Mouse (Mus musculus) sigmoid colon, adult 10 weeks (tissue): ENCODE results near the gene Fntb. TPM values are rescaled to one million over a fixed set of nuclear protein-coding genes. Genes with fewer than 3 reads are reported as not detected.

ENCODE experiments used
- polyA plus RNA-seq: library from polyadenylated mRNA; stranded (reverse); fragments of 350-450 nt; fragmentation: Illumina TruSeq; extraction: RNeasy Lipid Tissue Mini Kit (QIAGEN cat#74804); gene quantifications from one replicate; pipeline ENCODE4 v1.2.3, GENCODE M21; 2014; ENCODE audit warnings: low read depth, low replicate concordance

Gene Fntb
- 1.8 TPM for polyA plus RNA-seq

GRCm38 (mm10) chr12:76765354-76765851 is at the start of gene Fntb, which contains the start of gene Churc1:
Fntb (plus strand) TSS chr12:76765589.
Churc1 (plus strand) TSS chr12:76765538.

GRCm38 (mm10) chr12:76795350-76795749 is 30.0 kb downstream of the Fntb start, which contains the start of gene Gpx2:
Gpx2 (minus strand) TSS chr12:76795554.

GRCm38 (mm10) chr12:76822651-76823041 is 57.3 kb downstream of the Fntb start, which contains the start of gene Rab15:
Rab15 (minus strand) TSS chr12:76822908.

GRCm38 (mm10) chr12:76961932-76962891 is 196.8 kb downstream of the Fntb start, which contains the start of gene Max:
Max (minus strand) TSS chr12:76962201.

Other genes with a start within 250 kb of the Fntb start
- gene Plekhg3, start 234.7 kb upstream of the Fntb start, polyA plus RNA-seq: 13.9 TPM
- 0.09 TPM for gene Sptb, start 55.0 kb upstream of the Fntb start, polyA plus RNA-seq
- 70.9 TPM for gene Churc1, start 51 bp upstream of the Fntb start, polyA plus RNA-seq
- gene Gpx2, start 30.0 kb downstream of the Fntb start, polyA plus RNA-seq: 11.0 TPM
- 38.2 TPM for gene Rab15, start 57.3 kb downstream of the Fntb start, polyA plus RNA-seq
- gene Max, start 196.6 kb downstream of the Fntb start, polyA plus RNA-seq: 326 TPM